In the genomic region with DNA sequence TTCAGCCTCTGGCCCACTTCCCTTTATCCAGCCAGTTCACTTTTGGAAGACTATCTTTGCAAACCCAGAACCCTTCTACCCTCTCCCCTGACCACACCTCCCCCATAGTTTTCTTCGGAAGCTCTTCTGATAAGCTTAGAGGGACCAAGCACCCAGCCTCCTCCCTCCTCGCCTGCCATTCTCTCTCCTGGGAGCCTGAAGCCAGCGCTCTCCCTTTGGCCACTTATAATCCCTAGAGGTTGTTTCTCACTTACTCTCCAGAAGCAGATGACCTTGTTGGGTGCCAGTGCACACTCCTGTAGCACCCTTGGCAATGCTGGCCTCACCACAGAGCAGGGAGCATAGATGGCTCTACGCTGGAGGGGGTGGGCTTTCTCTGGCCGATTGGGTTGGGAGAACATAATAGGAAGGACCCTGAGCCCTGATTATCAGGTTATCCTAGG, we compare ENCODE assay signal across 8 mouse cellular contexts. TPM values are rescaled to one million over a fixed set of nuclear protein-coding genes. Genes with fewer than 3 reads are reported as not detected.
DNase-seq lines count a peak whose midpoint lies in the region; ATAC-seq and TF ChIP-seq lines count a peak whose summit lies in the region.

No protein-coding gene starts in this region.

- H3K36me3 ChIP-seq in midbrain, embryonic 16.5 days (ENCODE audit: control insufficient read depth, insufficient read depth, low read length), result no peaks in the 10 kb centered on the region
- no peaks in the 10 kb centered on the region for H3K36me3 ChIP-seq in midbrain, postnatal 0 days (ENCODE audit: insufficient read depth, low read length)
- H3K36me3 ChIP-seq in intestine, postnatal 0 days (ENCODE audit: control insufficient read depth, insufficient read depth), result no peaks in the 10 kb centered on the region; the same call in 1 of the 2 replicates
- H3K36me3 ChIP-seq in stomach, embryonic 16.5 days (ENCODE audit: control insufficient read depth, insufficient read depth, low read length), result no peaks in the 10 kb centered on the region
- H3K36me3 ChIP-seq in forebrain, embryonic 15.5 days, result no peaks in the 10 kb centered on the region

- H3K27ac ChIP-seq in midbrain, embryonic 16.5 days (ENCODE audit: low read length), result peak overlapping the region; percentile 67; the same call in 1 of the 2 replicates
- H3K27ac ChIP-seq in midbrain, postnatal 0 days (ENCODE audit: low read depth, low read length), result no peak overlapping the region
- peak overlapping the region; percentile 52; the same call in 1 of the 2 replicates for H3K27ac ChIP-seq in intestine, postnatal 0 days (ENCODE audit: low read depth, low read length)
- H3K27ac ChIP-seq in stomach, embryonic 16.5 days (ENCODE audit: low read length), result peak overlapping the region; percentile 92
- no peak overlapping the region for H3K27ac ChIP-seq in forebrain, embryonic 15.5 days (replicated peaks)

- no peaks in the 10 kb centered on the region for H3K27me3 ChIP-seq in midbrain, embryonic 16.5 days (ENCODE audit: control insufficient read depth, insufficient read depth, low read depth, low read length)
- no peaks in the 10 kb centered on the region for H3K27me3 ChIP-seq in midbrain, postnatal 0 days (ENCODE audit: insufficient read depth, low read length)
- H3K27me3 ChIP-seq in intestine, postnatal 0 days (replicated peaks; ENCODE audit: control insufficient read depth, insufficient read depth, low read length), result no peaks in the 10 kb centered on the region
- H3K27me3 ChIP-seq in stomach, embryonic 16.5 days (ENCODE audit: control insufficient read depth, insufficient read depth, low read length), result no peaks in the 10 kb centered on the region
- H3K27me3 ChIP-seq in forebrain, embryonic 15.5 days, result no peaks in the 10 kb centered on the region

- no peak overlapping the region for H3K4me2 ChIP-seq in midbrain, embryonic 16.5 days (ENCODE audit: low read length)
- H3K4me2 ChIP-seq in midbrain, postnatal 0 days (ENCODE audit: low read depth, low read length, poor library complexity, severe bottlenecking), result no peak overlapping the region
- H3K4me2 ChIP-seq in intestine, postnatal 0 days (replicated peaks; ENCODE audit: low read depth), result 0 out of 2 replicates have a peak overlapping the region, but pooled peaks have one; percentile 1
- peak overlapping the region; percentile 18; the same call in 1 of the 2 replicates for H3K4me2 ChIP-seq in stomach, embryonic 16.5 days (ENCODE audit: low read depth, low read length)
- no peak overlapping the region for H3K4me2 ChIP-seq in forebrain, embryonic 15.5 days (replicated peaks)

- H3K4me3 ChIP-seq in midbrain, embryonic 16.5 days (ENCODE audit: low read depth, low read length), result no peak overlapping the region
- no peak overlapping the region for H3K4me3 ChIP-seq in midbrain, postnatal 0 days (ENCODE audit: low read depth, low read length)
- H3K4me3 ChIP-seq in intestine, postnatal 0 days (ENCODE audit: low read depth, low read length), result no peak overlapping the region
- H3K4me3 ChIP-seq in stomach, embryonic 16.5 days (replicated peaks; ENCODE audit: low read length), result no peak overlapping the region
- H3K4me3 ChIP-seq in forebrain, embryonic 15.5 days, result no peak overlapping the region

- peaks cover 17% of the 10 kb centered on the region for H3K4me1 ChIP-seq in midbrain, embryonic 16.5 days (ENCODE audit: control insufficient read depth, insufficient read depth, low read length)
- peaks cover 4% of the 10 kb centered on the region; the same call in 1 of the 2 replicates for H3K4me1 ChIP-seq in midbrain, postnatal 0 days (ENCODE audit: insufficient read depth, low read length)
- peaks cover 14% of the 10 kb centered on the region for H3K4me1 ChIP-seq in intestine, postnatal 0 days (replicated peaks; ENCODE audit: control insufficient read depth, insufficient read depth, low read length)
- H3K4me1 ChIP-seq in stomach, embryonic 16.5 days (ENCODE audit: control insufficient read depth, insufficient read depth, low read length), result peaks cover 30% of the 10 kb centered on the region
- peaks cover 13% of the 10 kb centered on the region for H3K4me1 ChIP-seq in forebrain, embryonic 15.5 days

- ATAC-seq in midbrain, embryonic 16.5 days, result no peak
- no peak for ATAC-seq in midbrain, postnatal 0 days (ENCODE audit: low FRiP score)
- ATAC-seq in intestine, postnatal 0 days, result no peak
- peak; percentile 34 for ATAC-seq in stomach, embryonic 16.5 days (ENCODE audit: insufficient read depth, low FRiP score)
- no peak for ATAC-seq in forebrain, embryonic 15.5 days (replicated peaks)

- DNase-seq in cerebellum, adult 9-10 months, result peak; percentile 66
- no peak for DNase-seq in cerebellum, adult 11 months
- no peak for DNase-seq in midbrain, postnatal 0 days (ENCODE audit: low spot score)
- DNase-seq in spleen, adult 18-20 months, result no peak

- 73% methylated on average over 5 of the region's 5 CpGs for WGBS in midbrain, embryonic 16.5 days
- 57% methylated on average over 5 of the region's 5 CpGs for WGBS in midbrain, postnatal 0 days
- 53% methylated on average over 5 of the region's 5 CpGs for WGBS in intestine, postnatal 0 days
- WGBS in stomach, embryonic 16.5 days, result 60% methylated on average over 5 of the region's 5 CpGs
- 54% methylated on average over 5 of the region's 5 CpGs for WGBS in forebrain, embryonic 15.5 days

- no peaks in the 10 kb centered on the region for H3K9me3 ChIP-seq in midbrain, embryonic 16.5 days (replicated peaks; ENCODE audit: control insufficient read depth, low read length, poor library complexity, severe bottlenecking)
- H3K9me3 ChIP-seq in midbrain, postnatal 0 days (ENCODE audit: low read length), result no peaks in the 10 kb centered on the region
- no peaks in the 10 kb centered on the region for H3K9me3 ChIP-seq in intestine, postnatal 0 days (ENCODE audit: control insufficient read depth)
- no peaks in the 10 kb centered on the region for H3K9me3 ChIP-seq in stomach, embryonic 16.5 days (replicated peaks; ENCODE audit: control insufficient read depth, low read length)
- H3K9me3 ChIP-seq in forebrain, embryonic 15.5 days, result no peaks in the 10 kb centered on the region

- H3K9ac ChIP-seq in midbrain, embryonic 16.5 days (ENCODE audit: low read depth, low read length), result no peak overlapping the region
- no peak overlapping the region for H3K9ac ChIP-seq in midbrain, postnatal 0 days (replicated peaks; ENCODE audit: low read length, poor library complexity, severe bottlenecking)
- H3K9ac ChIP-seq in intestine, postnatal 0 days (ENCODE audit: low read depth, low read length), result no peak overlapping the region
- H3K9ac ChIP-seq in stomach, embryonic 16.5 days (ENCODE audit: low read length), result peak overlapping the region; percentile 49
- H3K9ac ChIP-seq in forebrain, embryonic 15.5 days (replicated peaks), result no peak overlapping the region

- TF ChIP-seq CTCF in midbrain, postnatal 0 days (IDR thresholded peaks at IDR 0.05), result no peak
- TF ChIP-seq CTCF in intestine, postnatal 0 days (IDR thresholded peaks at IDR 0.05; ENCODE audit: low read depth), result no peak

RNA-seq across cellular contexts. Expression of a gene that starts 13.5 kb away (rescaled TPM):
- polyA plus RNA-seq in midbrain, embryonic 16.5 days (2015; fragmentation: Nextera tagmentation; extraction: Ambion mirVana), result 15.4 and 16.8 TPM in 2 replicates
- total RNA-seq in midbrain, postnatal 0 days (2014; rRNA removed), result 5.2 and 5.9 TPM in 2 replicates
- polyA plus RNA-seq in midbrain, postnatal 0 days (2015; fragmentation: Nextera tagmentation; extraction: Ambion mirVana), result 13.4 and 13.7 TPM in 2 replicates
- polyA plus RNA-seq in intestine, postnatal 0 days (2015; fragmentation: Nextera tagmentation; extraction: Ambion mirVana), result 7.7 and 8.2 TPM in 2 replicates
- 13.4 and 14.6 TPM in 2 replicates for polyA plus RNA-seq in stomach, embryonic 16.5 days (2015; fragmentation: Nextera tagmentation; extraction: Ambion mirVana)
- 14.9 and 16.1 TPM in 2 replicates for polyA plus RNA-seq in forebrain, embryonic 15.5 days (2015; fragmentation: Nextera tagmentation; extraction: Ambion mirVana)

RNA-seq across cellular contexts. Expression of a gene that starts 25.5 kb away (rescaled TPM):
- 32.2 and 32.5 TPM in 2 replicates for polyA plus RNA-seq in midbrain, embryonic 16.5 days (2015; fragmentation: Nextera tagmentation; extraction: Ambion mirVana)
- total RNA-seq in midbrain, postnatal 0 days (2014; rRNA removed), result 26.9 and 28.6 TPM in 2 replicates
- 36.8 and 37.4 TPM in 2 replicates for polyA plus RNA-seq in midbrain, postnatal 0 days (2015; fragmentation: Nextera tagmentation; extraction: Ambion mirVana)
- polyA plus RNA-seq in intestine, postnatal 0 days (2015; fragmentation: Nextera tagmentation; extraction: Ambion mirVana), result 145 and 158 TPM in 2 replicates
- 70.7 and 76.8 TPM in 2 replicates for polyA plus RNA-seq in stomach, embryonic 16.5 days (2015; fragmentation: Nextera tagmentation; extraction: Ambion mirVana)
- polyA plus RNA-seq in forebrain, embryonic 15.5 days (2015; fragmentation: Nextera tagmentation; extraction: Ambion mirVana), result 20.7 and 21.5 TPM in 2 replicates

RNA-seq across cellular contexts. Expression of a gene that starts 41.4 kb away (rescaled TPM):
- polyA plus RNA-seq in midbrain, embryonic 16.5 days (2015; fragmentation: Nextera tagmentation; extraction: Ambion mirVana), result 0.24 and 0.51 TPM in 2 replicates
- 0.27 TPM in 1 of 2 replicates, not detected in the other for total RNA-seq in midbrain, postnatal 0 days (2014; rRNA removed)
- 0.51 and 0.56 TPM in 2 replicates for polyA plus RNA-seq in midbrain, postnatal 0 days (2015; fragmentation: Nextera tagmentation; extraction: Ambion mirVana)
- 138 and 141 TPM in 2 replicates for polyA plus RNA-seq in intestine, postnatal 0 days (2015; fragmentation: Nextera tagmentation; extraction: Ambion mirVana)
- polyA plus RNA-seq in stomach, embryonic 16.5 days (2015; fragmentation: Nextera tagmentation; extraction: Ambion mirVana), result 70.8 and 81.7 TPM in 2 replicates
- 0.17 TPM in 1 of 2 replicates, not detected in the other for polyA plus RNA-seq in forebrain, embryonic 15.5 days (2015; fragmentation: Nextera tagmentation; extraction: Ambion mirVana)

RNA-seq across cellular contexts. Expression of a gene that starts 43.9 kb away (rescaled TPM):
- polyA plus RNA-seq in midbrain, embryonic 16.5 days (2015; fragmentation: Nextera tagmentation; extraction: Ambion mirVana), result 0.26 and 0.35 TPM in 2 replicates
- 0.33 and 1.1 TPM in 2 replicates for total RNA-seq in midbrain, postnatal 0 days (2014; rRNA removed)
- 0.43 and 0.51 TPM in 2 replicates for polyA plus RNA-seq in midbrain, postnatal 0 days (2015; fragmentation: Nextera tagmentation; extraction: Ambion mirVana)
- polyA plus RNA-seq in intestine, postnatal 0 days (2015; fragmentation: Nextera tagmentation; extraction: Ambion mirVana), result 0.04 TPM in 1 of 2 replicates, not detected in the other
- polyA plus RNA-seq in stomach, embryonic 16.5 days (2015; fragmentation: Nextera tagmentation; extraction: Ambion mirVana), result 6.1 and 9.7 TPM in 2 replicates
- 0.10 and 0.43 TPM in 2 replicates for polyA plus RNA-seq in forebrain, embryonic 15.5 days (2015; fragmentation: Nextera tagmentation; extraction: Ambion mirVana)

RNA-seq across cellular contexts. Expression of a gene that starts 53.0 kb away (rescaled TPM):
- 80.6 and 85.7 TPM in 2 replicates for polyA plus RNA-seq in midbrain, embryonic 16.5 days (2015; fragmentation: Nextera tagmentation; extraction: Ambion mirVana)
- total RNA-seq in midbrain, postnatal 0 days (2014; rRNA removed), result 43.6 and 48.3 TPM in 2 replicates
- polyA plus RNA-seq in midbrain, postnatal 0 days (2015; fragmentation: Nextera tagmentation; extraction: Ambion mirVana), result 83.9 and 85.1 TPM in 2 replicates
- polyA plus RNA-seq in intestine, postnatal 0 days (2015; fragmentation: Nextera tagmentation; extraction: Ambion mirVana), result 64.1 and 68.9 TPM in 2 replicates
- 68.7 and 75.0 TPM in 2 replicates for polyA plus RNA-seq in stomach, embryonic 16.5 days (2015; fragmentation: Nextera tagmentation; extraction: Ambion mirVana)
- 106 and 109 TPM in 2 replicates for polyA plus RNA-seq in forebrain, embryonic 15.5 days (2015; fragmentation: Nextera tagmentation; extraction: Ambion mirVana)

Comparison
In these comparisons a context has a peak if more than half of its experiments do, and no peak if none do; other contexts are left out.
1. H3K27ac ChIP-seq: peak in midbrain, embryonic 16.5 days (single experiment), intestine, postnatal 0 days (single experiment) and stomach, embryonic 16.5 days (single experiment); none in midbrain, postnatal 0 days (single experiment) and forebrain, embryonic 15.5 days (single experiment).
2. H3K4me2 ChIP-seq: peak in intestine, postnatal 0 days (single experiment) and stomach, embryonic 16.5 days (single experiment); none in midbrain, embryonic 16.5 days (single experiment), midbrain, postnatal 0 days (single experiment) and forebrain, embryonic 15.5 days (single experiment).
3. RNA of a gene that starts 41.4 kb away (polyA plus RNA-seq): 138 to 141 TPM in intestine, postnatal 0 days and 70.8 to 81.7 TPM in stomach, embryonic 16.5 days; 0.24 to 0.51 TPM in midbrain, embryonic 16.5 days, 0.51 to 0.56 TPM in midbrain, postnatal 0 days and 0.17 TPM in forebrain, embryonic 15.5 days; every median in the first group is over 10 times any median in the second.